In the genomic region with DNA sequence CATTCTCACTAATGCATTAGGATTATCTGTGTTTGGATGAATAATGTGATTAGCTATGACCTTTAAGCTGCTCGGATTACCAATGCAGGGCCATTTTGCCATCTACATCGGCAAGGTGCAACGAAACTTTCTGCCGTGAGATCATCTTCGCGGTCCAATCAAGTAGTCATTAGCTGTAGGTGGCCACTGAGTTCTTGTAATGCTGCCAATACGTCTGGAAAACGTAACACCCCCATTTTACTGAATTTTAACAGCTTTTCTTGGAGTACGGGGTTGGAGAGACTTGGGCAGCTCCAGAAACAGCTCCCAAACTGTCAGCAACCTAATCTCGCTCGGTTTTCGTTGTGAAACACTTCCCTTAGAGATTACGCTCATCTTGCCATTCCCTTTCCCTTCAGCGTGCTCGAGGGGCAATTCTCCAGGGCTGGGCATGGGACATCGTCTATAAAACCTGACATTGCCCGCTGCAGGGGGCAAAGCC, we compare ENCODE assay signal across 7 mouse cellular contexts. TPM values are rescaled to one million over a fixed set of nuclear protein-coding genes. Genes with fewer than 3 reads are reported as not detected.
DNase-seq lines count a peak whose midpoint lies in the region; ATAC-seq lines count a peak whose summit lies in the region.

No protein-coding gene starts in this region.

- peak overlapping the region; percentile 100 for H3K27ac ChIP-seq in lung, embryonic 16.5 days (ENCODE audit: low read length)
- peak overlapping the region; percentile 98 for H3K27ac ChIP-seq in hindbrain, embryonic 10.5 days

- DNase-seq in lung, postnatal 14 days, result no peak
- DNase-seq in c-Kit-positive CD71-positive TER-119-positive erythroid progenitor cells, embryonic 14.5 days (ENCODE audit: low spot score), result peak; percentile 40
- DNase-seq in hindbrain, embryonic 10.5 days (ENCODE audit: low spot score), result peak; percentile 35
- DNase-seq in mesoderm, embryonic 11.5 days (ENCODE audit: low read depth, low spot score), result peak; percentile 21
- DNase-seq in adrenal gland, postnatal 4 days (ENCODE audit: low spot score in 2 of 2), result no peak
- DNase-seq in gastrocnemius, postnatal 14 days, result no peak

- no peaks in the 10 kb centered on the region for H3K36me3 ChIP-seq in lung, embryonic 16.5 days (ENCODE audit: control insufficient read depth, insufficient read depth, low read length)
- 0 out of 2 replicates have a peak, but pooled peaks cover 6% of the 10 kb centered on the region for H3K36me3 ChIP-seq in hindbrain, embryonic 10.5 days

- peak overlapping the region; percentile 90 for H3K4me2 ChIP-seq in lung, embryonic 16.5 days (ENCODE audit: low read depth, low read length)

- intact Hi-C loops in gastrocnemius, postnatal 14 days (cut with DNase I; ENCODE audit: low total_unique reads), result no loop called here

- peak overlapping the region; percentile 94 for H3K9ac ChIP-seq in lung, embryonic 16.5 days (ENCODE audit: low read length)

- peak overlapping the region; percentile 78 for H3K4me3 ChIP-seq in lung, embryonic 16.5 days (ENCODE audit: low read length)
- H3K4me3 ChIP-seq in hindbrain, embryonic 10.5 days, result peak overlapping the region; percentile 67

- H3K9me3 ChIP-seq in lung, embryonic 16.5 days (ENCODE audit: control insufficient read depth, low read length), result no peaks in the 10 kb centered on the region
- H3K9me3 ChIP-seq in hindbrain, embryonic 10.5 days, result no peaks in the 10 kb centered on the region

- ATAC-seq in lung, embryonic 16.5 days (ENCODE audit: low read depth), result no peak

- H3K4me1 ChIP-seq in lung, embryonic 16.5 days (replicated peaks; ENCODE audit: control insufficient read depth, insufficient read depth, low read length), result peaks cover 24% of the 10 kb centered on the region
- H3K4me1 ChIP-seq in hindbrain, embryonic 10.5 days (replicated peaks), result peaks cover 60% of the 10 kb centered on the region

- H3K27me3 ChIP-seq in lung, embryonic 16.5 days (ENCODE audit: control insufficient read depth, insufficient read depth, low read depth, low read length), result no peaks in the 10 kb centered on the region
- H3K27me3 ChIP-seq in hindbrain, embryonic 10.5 days (ENCODE audit: insufficient read depth, poor library complexity, severe bottlenecking), result no peaks in the 10 kb centered on the region

- under 1% methylated on average over 17 of the region's 17 CpGs for WGBS in lung, embryonic 16.5 days
- 2% methylated on average over 17 of the region's 17 CpGs for WGBS in hindbrain, embryonic 10.5 days

RNA-seq across cellular contexts. Expression of a gene that starts 0.5 kb away (rescaled TPM):
- 18.9 and 20.2 TPM in 2 replicates for polyA plus RNA-seq in lung, embryonic 16.5 days (2015; fragmentation: Nextera tagmentation; extraction: Ambion mirVana)
- polyA plus RNA-seq in hindbrain, embryonic 10.5 days (2016; fragmentation: Nextera tagmentation; extraction: Ambion mirVana), result 33.9 and 35.2 TPM in 2 replicates
- total RNA-seq in adrenal gland, postnatal 4 days (2021), result 10 to 100 TPM; 21.7 to 23.5 TPM
- total RNA-seq in gastrocnemius, postnatal 14 days (2021), result 10 to 100 TPM; 20.2 to 20.3 TPM

RNA-seq across cellular contexts. Expression of a gene that starts 43.9 kb away (rescaled TPM):
- 0.14 and 0.15 TPM in 2 replicates for polyA plus RNA-seq in lung, embryonic 16.5 days (2015; fragmentation: Nextera tagmentation; extraction: Ambion mirVana)
- 0.14 and 0.75 TPM in 2 replicates for polyA plus RNA-seq in hindbrain, embryonic 10.5 days (2016; fragmentation: Nextera tagmentation; extraction: Ambion mirVana)
- 1 to 10 TPM; 1.1 to 1.7 TPM for total RNA-seq in adrenal gland, postnatal 4 days (2021)
- total RNA-seq in gastrocnemius, postnatal 14 days (2021), result not detected

Comparison
In these comparisons a context has a peak if more than half of its experiments do, and no peak if none do; other contexts are left out.
1. DNase-seq: peak in c-Kit-positive CD71-positive TER-119-positive erythroid progenitor cells, embryonic 14.5 days (single experiment), hindbrain, embryonic 10.5 days (single experiment) and mesoderm, embryonic 11.5 days (single experiment); none in lung, postnatal 14 days (single experiment), adrenal gland, postnatal 4 days (0 of 2) and gastrocnemius, postnatal 14 days (single experiment).